Mouse (Mus musculus) heart, adult 18-20 months (tissue): ENCODE results near the gene Grk2. TPM values are rescaled to one million over a fixed set of nuclear protein-coding genes. Genes with fewer than 3 reads are reported as not detected.
A peak's percentile ranks its signal among the peaks of the same experiment; 100 is the strongest.

Experiments
- DNase-seq, 2 experiments: peaks; one replicate each; pipeline ENCODE4 v3.0.0; 2021 to 2022; ENCODE audit warnings: mixed read lengths in 1 of 2
- total RNA-seq, 2 experiments: library from RNA; stranded (reverse); gene quantifications; 2 replicates each; pipeline ENCODE4 v1.2.3; 2021

Grk2 gene
- total RNA-seq, 2 experiments from 2014 or later = 45.9 to 54.9 TPM

- no peak for DNase-seq
Observed at GRCm38 (mm10) chr19:4303640-4303995, 2.4 kb downstream of the Grk2 start.

GRCm38 (mm10) chr19:4302936-4303639 lies 2.9 kb downstream of the Grk2 start:
- peak; percentile 74 to 85 for DNase-seq

GRCm38 (mm10) chr19:4301735-4302651 lies 4.0 kb downstream of the Grk2 start:
- DNase-seq = peak; percentile 52 to 84

DNA sequence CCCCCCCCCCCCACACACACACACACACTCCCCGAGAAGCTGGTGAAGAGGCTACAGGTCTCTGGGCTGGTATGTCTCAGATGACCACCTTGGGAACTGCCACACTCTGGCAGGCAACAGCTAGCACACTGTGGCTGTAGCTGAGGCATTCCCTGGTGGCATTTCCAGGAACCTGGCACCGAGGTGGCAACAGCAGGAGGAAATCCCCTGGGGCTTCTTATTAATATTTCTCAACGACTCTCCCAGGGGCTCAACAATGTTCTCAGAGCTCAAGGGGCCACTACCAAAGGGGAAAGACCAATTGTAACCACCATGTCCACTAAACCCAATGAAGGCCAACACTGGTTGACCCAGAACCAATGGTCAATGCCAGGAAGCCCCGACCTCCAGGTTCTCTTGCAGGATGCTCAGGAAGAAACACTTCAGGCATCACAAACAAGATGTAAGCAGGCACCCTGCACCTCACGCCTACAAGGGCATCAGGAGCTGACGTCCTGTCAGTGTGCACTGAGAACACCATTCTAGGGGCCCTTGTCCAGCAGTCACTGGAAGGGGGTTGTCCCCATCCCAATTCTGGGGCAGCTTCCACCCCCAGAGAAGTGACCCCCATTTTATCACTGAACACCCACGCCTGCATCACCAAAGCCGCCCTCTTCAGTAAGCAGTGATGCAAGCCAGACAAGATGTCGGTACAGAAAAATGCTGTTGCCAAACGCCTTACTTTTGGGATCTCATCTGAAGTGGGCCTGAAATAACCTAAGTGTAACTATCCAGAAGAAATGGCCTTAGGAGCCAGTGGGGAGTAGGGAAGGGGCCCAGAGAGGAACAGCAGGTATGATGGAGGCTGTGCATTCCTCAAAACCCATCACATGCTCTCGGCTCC lies 4.9 kb downstream of the Grk2 start:
- no peak for DNase-seq

GRCm38 (mm10) chr19:4300271-4300704 lies 5.7 kb downstream of the Grk2 start:
- DNase-seq = peak in 1 of 2 experiments; percentile 79

DNA sequence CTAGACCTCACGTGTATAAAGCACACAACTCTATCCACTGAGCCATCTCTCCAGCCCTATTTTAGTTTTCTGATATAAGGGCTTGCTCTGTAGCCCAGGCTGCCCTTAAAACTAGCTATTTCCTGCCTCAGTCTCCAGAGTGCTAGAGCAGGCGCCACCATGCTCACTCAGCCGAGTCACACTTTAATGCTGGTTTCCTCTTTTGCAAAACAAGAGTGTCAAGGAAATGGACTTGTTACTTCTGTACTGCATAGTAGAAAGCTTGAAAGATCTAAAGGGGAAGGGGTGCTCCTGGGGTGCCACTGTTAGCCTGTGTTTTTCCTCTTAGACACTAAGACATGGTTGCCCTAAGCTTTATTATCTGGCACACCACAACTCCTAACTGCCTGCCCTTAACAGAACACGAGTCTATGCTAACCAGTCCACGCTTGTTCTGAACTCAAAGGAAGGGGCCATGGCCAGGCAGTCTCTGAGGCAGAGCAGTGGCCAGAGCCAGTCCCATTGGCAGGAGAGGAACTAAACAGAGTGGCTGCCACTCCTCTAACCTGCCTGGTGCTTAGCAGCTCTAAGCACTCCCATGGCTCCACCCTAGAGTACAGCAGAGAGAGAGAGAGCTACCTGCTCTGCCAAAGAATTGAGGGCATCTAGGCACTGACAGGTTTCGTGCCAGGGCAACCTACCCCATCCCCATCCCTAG lies 6.3 kb downstream of the Grk2 start:
- DNase-seq = peak in 1 of 2 experiments; percentile 43

GRCm38 (mm10) chr19:4299126-4299525 lies 6.9 kb downstream of the Grk2 start:
- no peak for DNase-seq

DNA sequence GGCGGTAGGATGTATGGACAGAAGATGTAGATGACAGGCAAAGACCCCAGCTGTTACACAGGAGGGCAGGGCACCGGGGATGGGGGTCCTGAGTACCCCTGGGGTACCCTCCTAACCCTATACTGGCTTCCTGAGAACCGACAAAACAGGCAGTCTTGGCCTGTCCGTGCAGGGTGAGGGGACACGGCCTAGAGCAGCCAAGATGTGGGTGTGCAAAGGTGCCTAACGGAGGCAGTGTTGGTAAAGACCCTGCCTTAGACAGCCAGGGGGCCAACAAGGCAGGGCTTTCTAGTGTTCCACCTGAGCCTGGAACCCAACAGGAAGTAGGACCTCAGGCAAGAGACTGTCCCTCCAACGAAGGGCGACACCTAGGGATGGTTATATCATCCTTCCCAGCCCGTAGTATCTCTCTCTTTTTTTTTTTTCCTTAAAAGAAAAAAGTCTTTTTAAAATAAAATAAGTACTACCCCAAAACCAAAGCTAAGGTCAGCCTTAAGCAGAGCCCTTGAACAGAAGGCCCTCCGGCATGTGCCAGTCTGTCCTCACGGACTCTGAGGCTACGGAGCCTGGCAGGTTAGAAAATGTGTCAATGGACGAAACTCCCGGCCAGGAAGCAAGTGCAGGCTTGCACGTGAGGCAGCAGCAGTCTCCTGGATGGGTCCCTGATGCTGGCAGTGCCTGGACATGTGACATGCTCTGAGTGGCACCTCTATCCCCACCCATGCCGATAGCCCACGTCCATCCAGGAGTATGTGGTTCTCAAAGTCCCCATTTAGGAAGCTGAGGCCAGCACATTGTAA lies 7.5 kb downstream of the Grk2 start:
- DNase-seq = peak in 1 of 2 experiments; percentile 0

DNA sequence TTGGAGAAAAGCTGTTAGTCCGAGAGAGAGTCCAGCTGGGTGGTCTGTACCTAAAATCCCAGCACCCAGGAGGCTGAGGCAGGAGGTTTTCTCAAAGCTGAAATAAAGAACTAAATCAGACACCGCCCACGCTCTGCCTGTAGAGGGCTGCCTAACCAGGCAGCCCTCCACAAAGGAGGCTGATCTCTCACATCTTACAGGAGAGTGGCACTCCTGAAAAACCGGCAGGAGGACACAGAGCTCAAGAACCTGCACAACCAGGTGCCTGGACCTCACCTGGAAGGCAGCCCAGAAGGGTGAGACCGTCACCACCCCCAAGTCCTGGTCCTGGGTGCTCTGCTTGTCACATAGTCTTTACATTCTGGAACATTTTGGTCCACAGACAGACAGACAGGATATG lies 8.2 kb downstream of the Grk2 start:
- DNase-seq = no peak

DNA sequence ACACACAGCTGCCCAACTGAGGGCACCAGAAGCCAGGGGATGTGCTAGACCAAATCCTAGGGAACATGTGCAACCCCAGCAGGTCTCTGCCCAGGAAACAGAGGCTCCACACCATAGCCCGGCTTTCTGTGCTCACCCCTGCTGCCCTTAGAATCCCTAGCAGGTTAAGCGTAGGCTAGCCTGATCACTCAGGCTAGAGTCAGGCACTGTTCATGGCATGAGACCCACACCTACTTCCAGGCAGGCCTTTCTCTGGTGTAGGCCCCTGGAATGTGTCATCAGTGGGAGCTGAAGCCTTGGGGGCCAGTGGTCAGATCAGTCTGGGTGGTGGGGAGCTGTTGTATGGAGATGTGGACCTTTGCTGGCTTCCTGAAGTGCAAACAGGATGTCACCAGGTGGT lies 9.4 kb downstream of the Grk2 start:
- no peak for DNase-seq

DNA sequence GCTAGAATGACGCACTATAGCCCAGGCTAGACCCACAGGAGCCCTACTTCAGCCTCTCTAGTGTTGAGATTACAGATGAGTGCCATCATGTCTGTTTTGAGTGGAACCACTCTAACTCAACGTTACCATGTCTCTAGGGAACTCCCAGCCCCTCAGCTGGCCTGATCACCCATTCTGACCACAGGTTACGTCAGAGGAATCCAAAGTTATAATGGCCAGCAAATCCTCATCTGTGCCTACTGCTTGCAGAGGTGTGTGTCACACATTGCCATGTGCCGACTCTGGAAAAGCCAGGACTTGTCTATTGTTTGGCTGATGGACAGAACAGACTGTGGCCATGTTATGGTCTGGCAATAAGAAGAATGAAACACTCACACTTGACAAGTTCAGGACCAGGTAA lies 10.6 kb downstream of the Grk2 start:
- DNase-seq = no peak

- peak; percentile 74 to 93 for DNase-seq
Observed at GRCm38 (mm10) chr19:4294381-4295097, 11.5 kb downstream of the Grk2 start.

GRCm38 (mm10) chr19:4291161-4291560 lies 14.9 kb downstream of the Grk2 start:
- no peak for DNase-seq

- DNase-seq = no peak
Observed at GRCm38 (mm10) chr19:4290749-4291148, 15.3 kb downstream of the Grk2 start.

GRCm38 (mm10) chr19:4283653-4284052 lies 22.4 kb downstream of the Grk2 start:
- peak in 1 of 2 experiments; percentile 36 for DNase-seq

DNA sequence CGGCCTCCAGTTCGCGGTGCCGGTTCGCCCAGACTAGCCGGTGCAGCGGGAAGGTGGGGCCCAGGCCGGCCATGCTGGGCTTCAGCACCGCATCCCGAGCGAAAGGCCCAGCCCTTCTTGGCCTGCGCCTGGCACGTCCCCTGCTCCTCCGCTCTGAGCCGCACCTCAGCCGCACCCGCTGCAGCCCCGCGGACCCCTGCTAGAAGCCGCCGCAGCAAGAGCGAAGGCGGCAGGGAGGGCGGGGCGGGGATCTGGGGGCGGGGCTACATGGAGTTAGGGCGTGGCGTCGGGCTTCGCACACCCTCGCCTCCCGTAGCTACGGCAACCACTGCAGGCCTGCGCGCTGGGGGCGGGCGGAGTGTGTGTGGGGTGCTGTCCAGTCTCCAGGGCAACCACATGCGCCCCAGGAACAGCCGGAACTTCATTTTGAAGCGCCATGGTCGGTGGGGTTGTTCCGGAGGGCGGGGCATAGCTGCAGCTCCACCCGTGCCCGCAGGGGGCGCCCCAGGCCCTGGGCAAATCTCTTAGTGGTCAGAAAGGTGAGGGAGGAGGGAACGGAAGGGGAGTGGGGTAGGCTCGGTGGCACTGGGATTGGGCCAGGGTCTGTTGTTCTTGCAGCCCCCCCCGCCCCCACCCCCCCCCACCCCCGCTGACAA lies 23.0 kb downstream of the Grk2 start, which contains the start of gene Ankrd13d:
TSS of gene Ankrd13d (minus strand) at position 240 of the 656 bp plus-strand sequence.
- DNase-seq = peak; percentile 85 to 90

DNA sequence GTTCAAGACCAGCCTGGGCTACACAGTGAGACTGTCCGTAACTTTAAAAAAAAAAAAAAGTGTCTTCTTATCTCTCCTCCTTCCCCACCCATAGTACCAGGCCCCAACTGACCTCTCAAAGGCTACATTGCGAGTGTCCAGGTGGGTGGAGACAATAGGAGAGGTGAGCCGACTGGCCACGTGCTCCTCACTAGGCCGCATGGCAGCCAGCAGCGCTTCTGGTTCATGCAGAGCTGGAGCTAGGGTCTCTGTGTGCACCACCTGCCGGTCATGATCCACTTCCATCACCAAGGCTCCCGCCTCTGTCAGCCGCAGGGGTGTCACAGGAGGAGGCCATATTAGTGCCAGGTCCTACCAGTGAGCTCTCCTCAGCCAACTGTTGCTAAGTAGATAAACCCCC lies 25.6 kb downstream of the Grk2 start:
- DNase-seq = no peak

GRCm38 (mm10) chr19:4279487-4279886 lies 26.5 kb downstream of the Grk2 start:
- no peak for DNase-seq

DNA sequence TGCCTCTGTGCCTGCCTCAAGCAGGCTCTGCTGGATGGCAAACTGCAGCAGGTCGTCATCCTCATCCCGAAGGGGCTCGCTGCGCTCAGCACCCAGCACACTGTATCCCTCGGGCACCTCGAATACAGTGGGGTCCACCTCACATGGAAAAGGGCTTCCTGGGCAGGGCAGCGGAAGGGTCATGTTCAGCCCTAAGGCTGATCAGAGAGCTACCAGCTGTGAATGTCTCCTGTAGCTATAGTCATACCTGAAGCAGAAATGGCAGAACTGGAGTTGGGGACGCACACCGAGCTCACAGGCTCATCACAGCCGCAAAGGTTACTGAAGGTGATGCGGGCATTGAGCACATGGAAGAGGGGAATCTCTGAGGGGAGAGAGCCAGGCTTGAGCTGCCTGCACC lies 35.0 kb downstream of the Grk2 start:
- DNase-seq = no peak
